Mouse (Mus musculus) forebrain, postnatal 0 days (tissue): ENCODE measurements around the gene St6galnac5. TPM values are rescaled to one million over a fixed set of nuclear protein-coding genes. Genes with fewer than 3 reads are reported as not detected.

Source experiments
- ATAC-seq: fragments of 200-750 bp; cut with Nextera tagmentation; 2 replicates; pipeline ENCODE4 v1.8.0; 2017; ENCODE audit warnings: mild to moderate bottlenecking, moderate library complexity
- DNase-seq: peaks from one replicate; pipeline ENCODE4 v3.0.0-alpha.2; 2015
- H3K27ac ChIP-seq: fragments of 300-500 bp; sonication (generic); 2 replicates; pipeline ENCODE4 v1.5.1; 2014; ENCODE audit warnings: low read depth, mild to moderate bottlenecking, antibody characterized with exemption, low read length, moderate library complexity, mixed read lengths
- H3K27me3 ChIP-seq: fragments of 300-500 bp; sonication (generic); 2 replicates; pipeline ENCODE4 v1.6.1; 2014; ENCODE audit warnings: mild to moderate bottlenecking, low read length, mixed read lengths; ENCODE audit not compliant: insufficient read depth
- H3K36me3 ChIP-seq: fragments of 300-500 bp; sonication (generic); 2 replicates; pipeline ENCODE4 v1.6.1; 2014; ENCODE audit warnings: mild to moderate bottlenecking, moderate library complexity; ENCODE audit not compliant: insufficient read depth
- H3K4me1 ChIP-seq: fragments of 300-500 bp; sonication (generic); 2 replicates; pipeline ENCODE4 v1.6.1; 2014; ENCODE audit warnings: antibody characterized with exemption; ENCODE audit not compliant: insufficient read depth
- H3K4me2 ChIP-seq: fragments of 300-500 bp; sonication (generic); 2 replicates; pipeline ENCODE4 v1.6.1; 2014; ENCODE audit warnings: low read depth, mild to moderate bottlenecking, moderate library complexity
- H3K4me3 ChIP-seq: fragments of 300-500 bp; sonication (generic); 2 replicates; pipeline ENCODE4 v1.5.1; 2014; ENCODE audit warnings: low read depth, low read length, mixed read lengths
- H3K9ac ChIP-seq: fragments of 300-500 bp; sonication (generic); 2 replicates; pipeline ENCODE4 v1.6.1; 2014; ENCODE audit warnings: mild to moderate bottlenecking
- H3K9me3 ChIP-seq: fragments of 300-500 bp; sonication (generic); 2 replicates; pipeline ENCODE4 v1.6.1; 2016; ENCODE audit warnings: low read length
- CTCF ChIP-seq: sonication (generic); IDR thresholded peaks from 2 replicates; pipeline ENCODE4 v1.5.1; 2016; ENCODE audit warnings: antibody characterized with exemption, control low read depth, low read depth
- WGBS: fragments of 180-500 bp; shearing (Covaris S2); extraction: QIAGEN DNeasy Blood & Tissue Kit; methylation state at CpG from one replicate; pipeline ENCODE4 v1.1.7; 2014; 5-methylcytosine and 5-hydroxymethylcytosine counted together
- polyA plus RNA-seq: library from polyadenylated mRNA; unstranded; fragments of >200 nt; fragmentation: Nextera tagmentation; extraction: Ambion mirVana; gene quantifications from 2 replicates; pipeline ENCODE4 v1.2.1, GENCODE M21; 2015
- total RNA-seq: library from RNA; depleted of rRNA; stranded (reverse); fragments of >200 nt; gene quantifications from 2 replicates; pipeline ENCODE4 v1.2.3, GENCODE M21; 2014

Gene St6galnac5
- total and polyA plus RNA-seq, 2 experiments from 2014 or later: 26.8 to 38.3 TPM

DNA sequence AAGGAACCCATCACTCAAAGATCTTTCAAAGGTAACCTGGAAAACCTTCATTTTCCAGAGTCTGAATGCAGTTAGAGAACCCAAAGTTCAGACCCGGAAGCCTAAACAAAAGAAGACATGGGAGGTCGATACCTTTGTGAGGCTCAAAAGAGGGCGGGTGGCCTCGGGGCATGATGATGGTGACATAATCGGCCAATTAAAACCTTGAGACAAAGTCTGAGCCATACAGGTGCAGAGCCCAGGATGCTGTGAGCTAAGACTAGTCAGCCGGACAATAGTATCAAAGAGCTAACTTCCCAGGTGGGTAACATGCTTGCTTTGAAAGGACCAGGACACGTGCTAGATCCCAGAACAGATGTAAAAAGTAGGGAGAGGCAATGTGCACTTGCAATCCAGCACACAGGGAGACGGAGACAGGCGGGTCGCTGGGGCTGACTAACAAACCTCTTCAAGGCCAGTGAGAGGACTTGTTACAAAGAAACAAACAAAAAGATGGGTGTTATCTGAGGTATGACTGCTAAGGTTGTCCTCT lies 52.7 kb downstream of the St6galnac5 start:
- DNase-seq: no peak
- no peak for TF ChIP-seq CTCF
- 40% methylated on average over 10 of the region's 10 CpGs for WGBS

DNA sequence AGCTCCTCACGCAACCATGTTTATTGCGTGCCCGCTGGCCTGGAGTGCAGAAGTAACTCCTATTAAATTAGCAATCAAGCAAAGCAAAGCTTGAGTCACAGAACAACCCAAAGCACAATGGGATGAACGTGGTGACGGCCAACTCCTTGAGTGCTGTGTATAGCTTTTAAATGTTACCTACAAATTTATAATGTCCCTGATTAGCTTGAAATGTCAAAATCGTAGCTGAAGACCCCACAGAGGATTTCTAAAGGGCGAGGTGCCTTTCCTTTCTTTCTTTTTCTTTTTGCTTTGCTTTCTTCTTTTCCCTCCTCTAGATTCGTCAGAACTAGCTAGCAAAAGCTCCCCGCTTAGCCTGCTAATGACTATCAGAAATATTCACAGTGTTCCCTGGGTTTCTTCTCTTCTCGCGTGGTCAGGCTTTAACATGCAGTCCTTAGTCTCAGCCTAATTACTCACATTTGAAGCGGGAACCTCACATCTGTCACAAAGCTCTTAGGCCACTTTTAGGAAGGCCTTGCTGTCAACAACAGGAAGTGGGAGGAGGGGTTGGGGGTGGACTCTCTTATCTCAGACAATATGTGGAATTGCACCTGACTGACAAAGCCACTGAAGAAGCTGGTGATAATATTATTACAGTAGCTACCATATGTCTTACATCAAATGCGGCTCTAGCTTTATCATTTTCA lies 53.6 kb downstream of the St6galnac5 start:
- H3K4me2 ChIP-seq: no peak overlapping the region
- no peaks in the 10 kb centered on the region for H3K9me3 ChIP-seq
- no peaks in the 10 kb centered on the region for H3K4me1 ChIP-seq
- no peak for TF ChIP-seq CTCF
- DNase-seq: no peak
- peak overlapping the region; percentile 29; the same call in 1 of the 2 replicates for H3K27ac ChIP-seq
- WGBS: 48% methylated on average over 13 of the region's 13 CpGs
- H3K9ac ChIP-seq: no peak overlapping the region
- no peaks in the 10 kb centered on the region for H3K27me3 ChIP-seq
- no peak overlapping the region for H3K4me3 ChIP-seq
- H3K36me3 ChIP-seq: no peaks in the 10 kb centered on the region
- ATAC-seq: peak; percentile 49

More for the DNA sequence above, 52.7 kb downstream of the St6galnac5 start:
- no peaks in the 10 kb centered on the region for H3K27me3 ChIP-seq
- H3K9me3 ChIP-seq: no peaks in the 10 kb centered on the region
- no peak overlapping the region for H3K4me2 ChIP-seq
- no peak overlapping the region for H3K27ac ChIP-seq
- H3K36me3 ChIP-seq: no peaks in the 10 kb centered on the region
- H3K4me1 ChIP-seq: no peaks in the 10 kb centered on the region
- no peak overlapping the region for H3K4me3 ChIP-seq
- no peak for ATAC-seq
- no peak overlapping the region for H3K9ac ChIP-seq

DNA sequence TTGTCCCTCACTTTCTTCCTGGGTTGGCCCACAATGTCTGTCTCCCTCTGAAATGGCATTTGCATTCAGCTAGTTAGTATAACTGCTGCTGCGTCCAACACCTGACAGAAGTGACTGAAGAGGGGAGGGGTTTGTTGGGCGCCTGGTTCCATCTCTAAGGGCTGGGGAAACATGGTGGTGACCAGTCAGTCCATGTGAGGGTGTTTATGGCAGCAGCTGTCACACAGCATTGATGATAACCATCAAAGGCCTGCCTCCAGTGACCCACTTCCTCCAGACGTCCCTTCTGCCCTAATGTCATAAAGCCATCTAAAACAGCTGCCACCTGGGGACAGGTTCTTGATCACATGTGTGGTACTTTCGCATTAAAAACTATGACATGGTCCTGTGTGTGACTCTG lies 55.9 kb downstream of the St6galnac5 start:
- Histone ChIP-seq H3K9me3 (no peaks in the 10 kb centered on the region), H3K4me3 (no peak overlapping the region), H3K9ac (no peak overlapping the region), H3K27me3 (no peaks in the 10 kb centered on the region), H3K4me2 (no peak overlapping the region), H3K36me3 (no peaks in the 10 kb centered on the region), H3K27ac (no peak overlapping the region), H3K4me1 (no peaks in the 10 kb centered on the region)
- ATAC-seq (no peak), DNase-seq (no peak)
- 78% methylated on average over 4 of the region's 4 CpGs for WGBS
- TF ChIP-seq CTCF: no peak

DNA sequence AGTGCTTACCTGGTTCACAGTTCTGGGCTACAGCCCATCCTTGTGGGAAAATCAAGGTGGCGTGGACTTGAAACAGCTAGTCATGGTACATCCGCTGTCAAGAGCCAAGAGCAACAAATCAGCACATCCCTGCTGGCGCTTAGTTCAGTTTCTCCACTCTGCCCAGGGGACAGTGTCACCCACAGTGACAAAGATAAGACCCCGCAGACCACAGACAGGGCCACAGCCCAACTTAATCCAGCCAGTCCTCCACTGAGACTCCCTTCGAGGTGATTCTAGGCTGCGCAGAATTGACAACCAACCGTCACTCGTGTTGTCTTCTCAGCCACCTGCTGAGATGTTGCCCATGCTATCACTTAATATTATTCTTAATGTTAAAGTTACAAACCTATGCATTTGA lies 56.7 kb downstream of the St6galnac5 start:
- Histone ChIP-seq H3K9ac (no peak overlapping the region), H3K9me3 (no peaks in the 10 kb centered on the region), H3K4me3 (no peak overlapping the region), H3K27me3 (no peaks in the 10 kb centered on the region), H3K27ac (no peak overlapping the region), H3K4me2 (no peak overlapping the region), H3K4me1 (no peaks in the 10 kb centered on the region), H3K36me3 (no peaks in the 10 kb centered on the region)
- DNase-seq (no peak), ATAC-seq (no peak)
- TF ChIP-seq CTCF: no peak
- 91% methylated on average over 8 of the region's 8 CpGs for WGBS

DNA sequence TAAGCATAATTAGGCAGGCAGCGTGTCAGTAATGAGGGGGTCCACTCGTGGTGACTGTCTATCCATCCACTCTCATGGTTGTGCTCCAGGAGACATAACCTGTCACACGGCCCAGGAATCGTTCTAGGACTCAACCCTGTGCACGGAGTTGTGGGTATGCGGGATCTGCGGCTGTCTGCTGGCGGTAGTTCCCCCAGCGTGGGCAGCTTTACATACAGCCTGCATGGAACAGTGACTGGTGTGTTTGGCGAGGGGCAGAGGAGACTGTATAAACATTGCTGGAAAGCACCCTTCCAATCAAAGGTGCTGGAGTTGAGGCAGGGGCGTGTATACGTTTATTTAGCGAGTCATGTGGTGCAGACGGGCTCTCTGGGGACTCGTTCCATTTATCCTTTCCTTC lies 58.5 kb downstream of the St6galnac5 start:
- no peak overlapping the region for H3K9ac ChIP-seq
- 75% methylated on average over 15 of the region's 15 CpGs for WGBS

DNA sequence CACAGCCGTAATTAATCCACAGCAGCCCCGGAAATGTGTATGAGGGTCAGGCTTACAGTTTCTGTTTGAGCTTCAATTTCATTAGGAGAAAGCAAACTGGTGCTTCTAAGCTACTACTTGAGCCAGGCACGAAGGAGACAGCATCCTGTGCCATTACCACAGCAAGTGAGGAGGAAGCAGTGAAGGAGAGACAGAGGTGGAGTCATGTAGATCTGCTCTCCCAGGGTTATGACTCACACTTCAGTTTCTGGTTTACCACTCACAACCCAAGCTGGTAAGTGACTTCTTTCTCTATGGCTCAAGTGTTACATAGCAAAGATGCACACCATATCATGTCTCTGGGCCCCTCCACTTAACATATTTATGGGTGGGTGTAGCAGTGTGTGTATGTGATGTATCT lies 61.7 kb downstream of the St6galnac5 start:
- ATAC-seq: no peak

More for the DNA sequence above, 58.5 kb downstream of the St6galnac5 start:
- Histone ChIP-seq H3K27me3 (no peaks in the 10 kb centered on the region), H3K27ac (no peak overlapping the region), H3K4me3 (no peak overlapping the region), H3K4me2 (no peak overlapping the region), H3K4me1 (no peaks in the 10 kb centered on the region), H3K36me3 (no peaks in the 10 kb centered on the region), H3K9me3 (no peaks in the 10 kb centered on the region)
- DNase-seq (no peak), ATAC-seq (no peak)
- no peak for TF ChIP-seq CTCF

DNA sequence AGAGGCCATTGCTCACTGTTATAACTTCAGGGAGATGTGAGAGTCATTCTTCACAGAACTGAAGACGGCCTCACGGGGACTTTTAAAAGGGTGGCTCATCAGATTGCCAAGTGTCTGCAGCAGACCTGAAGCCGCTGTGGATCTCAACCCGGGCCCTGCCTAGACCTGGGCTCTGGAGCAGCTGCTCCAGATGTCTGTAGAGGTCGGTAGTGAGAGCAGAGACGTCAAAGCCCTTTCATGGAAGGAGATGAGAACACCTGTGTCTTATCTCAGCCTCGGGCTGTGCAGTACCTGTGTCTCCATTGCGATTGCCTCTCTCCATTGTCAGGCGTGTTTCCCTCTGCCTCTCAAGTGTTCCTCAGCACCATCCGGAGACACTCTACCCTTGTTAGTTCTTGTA lies 62.9 kb downstream of the St6galnac5 start:
- H3K36me3 ChIP-seq: no peaks in the 10 kb centered on the region
- H3K27ac ChIP-seq: no peak overlapping the region
- ATAC-seq (no peak), DNase-seq (no peak)
- no peaks in the 10 kb centered on the region for H3K27me3 ChIP-seq
- H3K9ac ChIP-seq: no peak overlapping the region
- TF ChIP-seq CTCF: no peak
- H3K9me3 ChIP-seq: no peaks in the 10 kb centered on the region
- H3K4me2 ChIP-seq: no peak overlapping the region
- H3K4me1 ChIP-seq: no peaks in the 10 kb centered on the region
- H3K4me3 ChIP-seq: no peak overlapping the region
- WGBS: 77% methylated on average over 10 of the region's 10 CpGs

More for the DNA sequence above, 61.7 kb downstream of the St6galnac5 start:
- 75% methylated on average over 3 of the region's 3 CpGs for WGBS
- Histone ChIP-seq H3K27ac (no peak overlapping the region), H3K27me3 (no peaks in the 10 kb centered on the region), H3K9ac (no peak overlapping the region), H3K4me1 (no peaks in the 10 kb centered on the region), H3K4me3 (no peak overlapping the region), H3K9me3 (no peaks in the 10 kb centered on the region), H3K4me2 (no peak overlapping the region), H3K36me3 (no peaks in the 10 kb centered on the region)
- DNase-seq: no peak
- no peak for TF ChIP-seq CTCF
